Mouse (Mus musculus): ENCODE results near the gene Kcnj15. TPM values are rescaled to one million over a fixed set of nuclear protein-coding genes. Genes with fewer than 3 reads are reported as not detected.

Gene Kcnj15
- polyA plus RNA-seq, 1 experiment from 2014 or later, result 0.28 TPM

DNA sequence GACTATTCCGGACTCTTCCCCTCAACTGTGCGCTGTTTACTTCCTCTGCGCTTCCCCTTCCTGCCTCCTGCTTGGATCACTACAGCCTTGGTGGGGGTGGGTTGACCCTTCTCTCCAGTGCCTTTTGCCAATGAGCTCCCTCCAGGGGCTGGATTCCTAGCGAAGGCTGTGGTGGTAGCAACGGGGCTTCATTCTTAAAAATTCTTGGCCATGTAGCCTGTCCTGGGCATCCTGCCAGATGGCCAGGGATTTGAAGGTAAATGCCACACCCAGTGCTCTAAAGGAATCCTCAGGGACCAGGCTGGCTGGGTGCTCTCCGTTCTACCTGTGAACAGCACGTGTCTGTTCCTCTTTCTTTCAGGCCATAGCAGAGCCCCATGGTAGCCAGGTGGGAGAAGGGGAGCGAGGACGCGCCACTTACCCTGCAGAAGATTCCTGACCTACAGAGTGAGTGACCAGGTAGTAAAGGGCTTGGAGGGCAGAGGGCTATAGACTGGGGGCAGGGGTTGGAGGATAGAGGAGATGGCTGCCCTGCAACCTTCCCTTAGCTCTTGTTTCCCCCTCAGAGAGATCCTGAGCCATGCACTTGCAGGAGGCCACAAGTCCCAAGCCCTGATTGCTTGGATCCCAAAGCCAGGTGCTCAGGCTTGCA, 34.2 kb downstream of the Kcnj15 start:
- Histone ChIP-seq H3K4me1 (replicated peaks; ENCODE audit: control insufficient read depth, insufficient read depth, low read length) (no peaks in the 10 kb centered on the region), H3K4me3 (ENCODE audit: low read depth, low read length) (no peak overlapping the region), H3K27me3 (ENCODE audit: control insufficient read depth, insufficient read depth, low read length) (no peaks in the 10 kb centered on the region), H3K27ac (ENCODE audit: low read depth, low read length) (no peak overlapping the region), H3K4me2 (replicated peaks; ENCODE audit: low read depth, low read length) (no peak overlapping the region), H3K9ac (ENCODE audit: low read depth, low read length) (no peak overlapping the region), H3K9me3 (ENCODE audit: control insufficient read depth, low read length) (no peaks in the 10 kb centered on the region), H3K36me3 (ENCODE audit: control insufficient read depth, insufficient read depth, low read length) (no peaks in the 10 kb centered on the region)
- DNase-seq (ENCODE audit: low spot score), result no peak
- 75% methylated on average over 10 of the region's 10 CpGs for WGBS
- ATAC-seq (ENCODE audit: low FRiP score), result no peak

DNA sequence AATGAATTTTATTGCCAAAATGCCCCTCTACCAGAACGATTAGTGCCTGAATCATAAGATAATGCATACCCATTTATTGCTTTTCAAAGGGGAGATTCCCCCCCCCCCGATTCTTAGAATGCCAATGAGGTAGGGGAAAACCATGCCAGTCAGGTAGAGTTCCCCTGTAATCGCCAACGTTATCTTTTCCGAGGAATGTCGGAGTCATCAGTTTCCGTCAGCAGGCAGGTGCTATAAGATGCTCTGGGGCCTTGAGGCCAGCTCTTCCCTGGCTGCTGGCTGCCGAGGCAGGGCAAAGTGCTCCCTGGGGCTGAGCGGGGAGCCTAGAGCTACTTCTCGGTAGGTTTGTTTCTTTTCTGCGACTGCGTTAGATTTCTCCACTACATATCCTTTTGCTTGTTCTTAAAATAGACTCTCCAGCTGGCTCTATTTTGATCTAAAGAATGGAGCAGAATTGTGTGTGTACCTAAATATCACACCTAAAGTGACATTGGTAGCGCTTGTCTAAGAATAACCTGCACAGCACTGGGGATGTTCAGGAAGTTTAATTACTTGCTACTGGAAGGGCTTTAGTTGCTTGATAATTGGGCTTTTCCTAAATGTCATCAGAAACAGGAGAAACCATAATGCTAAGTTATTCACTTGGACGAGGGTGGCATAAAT, 35.6 kb downstream of the Kcnj15 start:
- Histone ChIP-seq H3K9me3 (ENCODE audit: control insufficient read depth, low read length) (no peaks in the 10 kb centered on the region), H3K27ac (ENCODE audit: low read depth, low read length) (no peak overlapping the region), H3K4me2 (replicated peaks; ENCODE audit: low read depth, low read length) (no peak overlapping the region), H3K9ac (ENCODE audit: low read depth, low read length) (no peak overlapping the region), H3K4me3 (ENCODE audit: low read depth, low read length) (no peak overlapping the region), H3K4me1 (replicated peaks; ENCODE audit: control insufficient read depth, insufficient read depth, low read length) (no peaks in the 10 kb centered on the region), H3K27me3 (ENCODE audit: control insufficient read depth, insufficient read depth, low read length) (no peaks in the 10 kb centered on the region), H3K36me3 (ENCODE audit: control insufficient read depth, insufficient read depth, low read length) (no peaks in the 10 kb centered on the region)
- WGBS, result 87% methylated on average over 14 of the region's 14 CpGs
- no peak for DNase-seq (ENCODE audit: low spot score)
- ATAC-seq (ENCODE audit: low FRiP score), result no peak

DNA sequence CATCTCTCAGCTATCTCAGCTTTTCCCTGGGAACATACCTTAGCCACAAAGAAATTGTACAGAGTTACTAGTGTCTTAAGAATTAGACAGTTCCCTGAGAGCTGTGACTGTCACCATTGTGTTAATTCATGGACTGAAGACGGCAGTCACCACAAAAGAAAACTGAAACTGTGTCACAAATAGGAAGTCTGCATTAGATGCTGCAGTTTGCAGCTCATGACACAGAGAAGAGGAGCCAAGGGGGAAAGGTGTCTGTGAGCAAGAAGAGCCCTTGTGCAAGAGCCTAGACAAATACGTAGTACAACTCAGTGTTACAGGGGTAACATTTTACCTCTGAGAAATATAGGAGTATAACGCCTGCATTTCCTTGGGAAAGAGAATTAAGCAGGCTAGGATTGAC, 40.3 kb downstream of the Kcnj15 start:
- Histone ChIP-seq H3K4me1 (replicated peaks; ENCODE audit: control insufficient read depth, insufficient read depth, low read length) (no peaks in the 10 kb centered on the region), H3K9me3 (ENCODE audit: control insufficient read depth, low read length) (no peaks in the 10 kb centered on the region), H3K27me3 (ENCODE audit: control insufficient read depth, insufficient read depth, low read length) (no peaks in the 10 kb centered on the region), H3K36me3 (ENCODE audit: control insufficient read depth, insufficient read depth, low read length) (no peaks in the 10 kb centered on the region), H3K9ac (ENCODE audit: low read depth, low read length) (no peak overlapping the region), H3K4me2 (replicated peaks; ENCODE audit: low read depth, low read length) (no peak overlapping the region), H3K4me3 (ENCODE audit: low read depth, low read length) (no peak overlapping the region), H3K27ac (ENCODE audit: low read depth, low read length) (no peak overlapping the region)
- 84% methylated on average over 3 of the region's 3 CpGs for WGBS
- ATAC-seq (ENCODE audit: low FRiP score) (no peak), DNase-seq (ENCODE audit: low spot score) (no peak)

DNA sequence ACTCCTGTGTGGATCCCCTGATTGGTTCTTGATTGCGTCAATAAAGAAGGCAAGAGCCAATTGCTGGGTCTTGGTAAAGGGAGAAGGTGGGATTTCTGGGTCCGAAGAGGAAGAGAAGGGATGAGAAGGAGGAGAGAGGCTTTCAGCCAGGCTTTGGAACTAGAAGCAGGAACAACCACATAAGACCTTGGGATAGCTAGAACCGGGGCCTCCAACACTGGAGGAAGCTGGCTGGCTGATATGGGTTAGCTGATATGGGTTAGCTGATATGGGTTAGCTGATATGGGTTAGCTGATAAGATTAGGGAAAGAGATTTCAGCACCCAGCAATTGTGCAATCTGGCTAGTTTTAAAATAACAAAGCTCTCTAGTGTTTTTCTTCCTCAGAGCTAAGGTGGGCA, 44.3 kb downstream of the Kcnj15 start:
- H3K4me3 ChIP-seq (ENCODE audit: low read depth, low read length), result no peak overlapping the region
- no peaks in the 10 kb centered on the region for H3K27me3 ChIP-seq (ENCODE audit: control insufficient read depth, insufficient read depth, low read length)
- H3K9ac ChIP-seq (ENCODE audit: low read depth, low read length), result no peak overlapping the region
- H3K4me1 ChIP-seq (replicated peaks; ENCODE audit: control insufficient read depth, insufficient read depth, low read length), result no peaks in the 10 kb centered on the region
- no peak for DNase-seq (ENCODE audit: low spot score)
- H3K4me2 ChIP-seq (replicated peaks; ENCODE audit: low read depth, low read length), result no peak overlapping the region
- H3K36me3 ChIP-seq (ENCODE audit: control insufficient read depth, insufficient read depth, low read length), result no peaks in the 10 kb centered on the region
- ATAC-seq (ENCODE audit: low FRiP score), result no peak
- H3K27ac ChIP-seq (ENCODE audit: low read depth, low read length), result no peak overlapping the region
- 89% methylated on average over 3 of the region's 3 CpGs for WGBS
- no peaks in the 10 kb centered on the region for H3K9me3 ChIP-seq (ENCODE audit: control insufficient read depth, low read length)

DNA sequence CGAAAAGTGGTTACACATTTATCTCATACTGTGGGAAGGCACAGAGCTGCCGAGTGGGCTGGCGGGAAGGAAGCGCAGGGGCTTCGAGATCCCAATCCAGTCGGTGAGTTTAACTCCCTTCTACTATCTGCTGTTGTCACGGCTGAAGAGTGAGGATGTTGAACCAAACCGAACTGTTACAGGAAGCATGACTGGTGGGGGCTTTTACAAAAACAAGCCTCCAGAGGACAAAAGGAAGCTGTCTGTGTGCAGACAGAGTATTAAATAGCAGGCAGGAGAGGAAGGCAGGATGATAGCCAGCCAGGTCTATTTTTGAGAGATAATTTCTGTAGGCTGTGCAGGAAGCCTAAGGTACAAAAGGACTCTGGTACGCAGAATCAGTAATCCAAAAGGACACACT, 46.3 kb downstream of the Kcnj15 start:
- Histone ChIP-seq H3K4me3 (ENCODE audit: low read depth, low read length) (no peak overlapping the region), H3K27ac (ENCODE audit: low read depth, low read length) (no peak overlapping the region), H3K9me3 (ENCODE audit: control insufficient read depth, low read length) (no peaks in the 10 kb centered on the region), H3K27me3 (ENCODE audit: control insufficient read depth, insufficient read depth, low read length) (no peaks in the 10 kb centered on the region), H3K4me1 (replicated peaks; ENCODE audit: control insufficient read depth, insufficient read depth, low read length) (no peaks in the 10 kb centered on the region), H3K36me3 (ENCODE audit: control insufficient read depth, insufficient read depth, low read length) (no peaks in the 10 kb centered on the region), H3K4me2 (replicated peaks; ENCODE audit: low read depth, low read length) (no peak overlapping the region), H3K9ac (ENCODE audit: low read depth, low read length) (no peak overlapping the region)
- DNase-seq (ENCODE audit: low spot score) (no peak), ATAC-seq (ENCODE audit: low FRiP score) (no peak)
- WGBS, result 77% methylated on average over 9 of the region's 9 CpGs

DNA sequence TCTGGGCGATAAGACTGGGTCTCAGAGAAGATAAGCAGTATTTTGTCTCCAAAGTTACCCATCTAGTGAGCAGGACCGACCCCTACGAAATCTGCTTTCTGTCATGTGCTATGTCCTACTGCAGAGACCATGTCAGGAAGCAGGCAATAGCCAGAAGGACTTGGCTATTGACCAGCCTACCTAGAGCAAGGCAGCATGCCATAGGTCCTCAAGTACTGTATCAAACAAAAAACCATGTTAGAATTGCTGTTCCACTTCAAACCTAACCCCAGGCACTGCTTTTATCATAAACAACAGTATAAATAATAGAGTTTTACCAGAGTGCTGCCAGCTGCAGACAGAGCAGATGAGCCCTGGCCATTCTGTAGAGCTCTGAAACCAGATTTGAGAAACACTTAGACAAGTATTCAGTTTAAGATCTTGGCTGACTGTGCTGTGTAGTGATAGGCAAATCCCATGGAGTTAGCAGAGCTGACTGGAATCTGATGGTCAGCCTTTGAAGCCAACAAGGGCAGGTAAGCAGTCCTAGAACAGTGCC, 50.5 kb downstream of the Kcnj15 start:
- no peak overlapping the region for H3K4me3 ChIP-seq (ENCODE audit: low read depth, low read length)
- no peaks in the 10 kb centered on the region for H3K9me3 ChIP-seq (ENCODE audit: control insufficient read depth, low read length)
- no peaks in the 10 kb centered on the region for H3K4me1 ChIP-seq (replicated peaks; ENCODE audit: control insufficient read depth, insufficient read depth, low read length)
- no peak overlapping the region for H3K9ac ChIP-seq (ENCODE audit: low read depth, low read length)
- 85% methylated on average over 3 of the region's 3 CpGs for WGBS
- H3K4me2 ChIP-seq (replicated peaks; ENCODE audit: low read depth, low read length), result no peak overlapping the region
- no peak overlapping the region for H3K27ac ChIP-seq (ENCODE audit: low read depth, low read length)
- no peaks in the 10 kb centered on the region for H3K27me3 ChIP-seq (ENCODE audit: control insufficient read depth, insufficient read depth, low read length)
- no peaks in the 10 kb centered on the region for H3K36me3 ChIP-seq (ENCODE audit: control insufficient read depth, insufficient read depth, low read length)
- DNase-seq (ENCODE audit: low spot score) (no peak), ATAC-seq (ENCODE audit: low FRiP score) (no peak)

DNA sequence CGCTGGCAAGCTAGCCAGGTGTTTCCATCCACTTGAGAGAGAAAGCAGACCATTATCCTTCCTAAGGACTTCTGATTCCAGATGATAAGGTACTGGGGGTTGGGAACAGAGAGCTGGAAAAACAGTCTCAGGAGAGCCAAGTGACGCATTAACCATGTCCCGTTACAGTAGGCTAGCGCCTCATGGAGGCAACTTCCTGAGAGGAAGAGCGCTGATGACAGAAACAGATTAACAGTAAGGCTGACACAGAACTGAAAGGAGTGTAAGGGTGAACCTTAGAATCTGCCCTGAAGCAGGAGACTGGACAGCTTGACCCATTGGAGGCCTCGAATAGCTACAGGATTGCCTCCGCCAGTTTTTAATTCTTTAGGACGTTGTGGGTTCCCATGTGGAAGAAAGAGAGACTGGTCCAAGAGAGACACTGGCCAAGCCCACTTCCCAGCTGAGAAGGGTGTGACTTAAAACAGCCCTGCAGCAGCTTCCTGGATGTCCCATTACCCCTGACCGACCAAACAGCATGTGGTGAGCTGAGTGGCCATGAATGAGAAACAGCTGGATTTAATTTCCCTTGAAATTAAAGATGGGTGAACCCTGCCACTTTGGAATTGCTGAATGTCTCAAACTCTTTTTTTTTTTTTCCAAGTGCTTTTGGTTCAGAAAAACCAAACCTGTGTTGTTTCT, 64.7 kb downstream of the Kcnj15 start:
- no peaks in the 10 kb centered on the region for H3K4me1 ChIP-seq (replicated peaks; ENCODE audit: control insufficient read depth, insufficient read depth, low read length)
- no peak overlapping the region for H3K9ac ChIP-seq (ENCODE audit: low read depth, low read length)
- H3K9me3 ChIP-seq (ENCODE audit: control insufficient read depth, low read length), result no peaks in the 10 kb centered on the region
- 67% methylated on average over 9 of the region's 9 CpGs for WGBS
- no peak overlapping the region for H3K27ac ChIP-seq (ENCODE audit: low read depth, low read length)
- H3K4me2 ChIP-seq (replicated peaks; ENCODE audit: low read depth, low read length), result no peak overlapping the region
- H3K27me3 ChIP-seq (ENCODE audit: control insufficient read depth, insufficient read depth, low read length), result no peaks in the 10 kb centered on the region
- no peak overlapping the region for H3K4me3 ChIP-seq (ENCODE audit: low read depth, low read length)
- no peak for DNase-seq (ENCODE audit: low spot score)
- no peak for ATAC-seq (ENCODE audit: low FRiP score)
- H3K36me3 ChIP-seq (ENCODE audit: control insufficient read depth, insufficient read depth, low read length), result no peaks in the 10 kb centered on the region

DNA sequence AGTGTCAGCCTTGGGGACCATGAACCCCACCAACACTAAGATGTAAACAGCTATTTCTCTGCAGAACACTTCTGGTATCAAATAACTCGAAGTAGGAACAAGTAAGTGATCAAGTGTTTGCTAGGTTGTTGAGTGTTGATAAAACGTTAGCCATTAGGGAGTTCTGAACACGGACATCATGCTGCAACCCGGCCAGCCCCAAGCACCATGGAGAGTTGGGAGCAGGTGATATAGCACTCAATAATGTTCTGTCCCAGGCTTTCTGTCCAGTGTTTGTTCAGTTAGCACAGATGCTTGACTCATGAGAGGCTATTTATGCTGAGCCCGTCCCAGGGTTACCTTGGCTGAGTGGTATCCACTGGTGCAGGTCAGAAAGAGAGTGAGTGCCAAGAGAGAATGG, 74.8 kb downstream of the Kcnj15 start:
- H3K27ac ChIP-seq (ENCODE audit: low read depth, low read length), result no peak overlapping the region
- DNase-seq (ENCODE audit: low spot score), result no peak
- no peak for ATAC-seq (ENCODE audit: low FRiP score)
- H3K4me1 ChIP-seq (replicated peaks; ENCODE audit: control insufficient read depth, insufficient read depth, low read length), result no peaks in the 10 kb centered on the region
- H3K36me3 ChIP-seq (ENCODE audit: control insufficient read depth, insufficient read depth, low read length), result no peaks in the 10 kb centered on the region
- no peak overlapping the region for H3K9ac ChIP-seq (ENCODE audit: low read depth, low read length)
- H3K4me3 ChIP-seq (ENCODE audit: low read depth, low read length), result no peak overlapping the region
- H3K4me2 ChIP-seq (replicated peaks; ENCODE audit: low read depth, low read length), result no peak overlapping the region
- no peaks in the 10 kb centered on the region for H3K9me3 ChIP-seq (ENCODE audit: control insufficient read depth, low read length)
- H3K27me3 ChIP-seq (ENCODE audit: control insufficient read depth, insufficient read depth, low read length), result no peaks in the 10 kb centered on the region
- 91% methylated on average over 5 of the region's 5 CpGs for WGBS
